Mouse (Mus musculus): Measurements from ENCODE around the gene Mrps14.

Gene Mrps14

GRCm38 (mm10) chr1:160227850-160228249, 32.8 kb downstream of the Mrps14 start:
- no peak for DNase-seq (ENCODE audit: low spot score)

DNA sequence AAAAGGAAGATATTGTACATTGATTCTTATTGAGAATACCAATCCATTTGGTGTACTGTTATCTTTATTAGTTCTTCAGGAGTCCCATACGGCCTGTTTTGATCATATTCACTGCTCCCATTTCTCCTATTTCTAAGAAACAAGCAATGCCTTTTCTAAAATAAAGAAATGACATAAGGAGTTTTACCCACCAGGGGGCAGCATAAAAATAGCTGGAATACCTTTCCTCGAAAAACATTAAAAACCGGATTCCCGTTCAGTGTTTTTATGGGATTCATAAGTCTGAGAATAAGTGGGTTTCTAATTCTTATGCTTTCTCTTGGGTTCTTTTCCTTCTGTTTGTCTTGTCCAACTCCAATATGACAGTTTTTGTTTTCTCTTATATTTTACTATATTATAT, 36.0 kb downstream of the Mrps14 start:
- DNase-seq (ENCODE audit: low spot score) = no peak

DNA sequence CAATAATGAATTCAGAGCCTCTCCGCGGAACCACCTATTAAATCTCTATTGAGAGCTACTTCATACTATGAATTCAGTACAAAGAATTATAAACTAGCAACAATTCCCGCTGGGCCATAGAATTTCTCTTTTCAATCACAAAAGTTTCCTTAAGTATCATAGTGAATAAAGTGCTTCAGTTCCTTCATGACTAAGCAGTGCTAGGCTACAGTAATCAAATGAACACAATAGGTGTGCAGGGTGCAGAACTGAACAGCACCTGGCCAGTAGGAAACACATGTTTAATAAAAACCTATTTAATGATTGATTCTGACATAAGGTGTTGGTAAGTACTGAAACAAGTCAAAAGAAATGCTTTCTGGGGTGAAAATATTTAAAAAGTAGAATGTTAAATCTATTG, 37.1 kb downstream of the Mrps14 start:
- no peak for DNase-seq (ENCODE audit: low spot score)

DNA sequence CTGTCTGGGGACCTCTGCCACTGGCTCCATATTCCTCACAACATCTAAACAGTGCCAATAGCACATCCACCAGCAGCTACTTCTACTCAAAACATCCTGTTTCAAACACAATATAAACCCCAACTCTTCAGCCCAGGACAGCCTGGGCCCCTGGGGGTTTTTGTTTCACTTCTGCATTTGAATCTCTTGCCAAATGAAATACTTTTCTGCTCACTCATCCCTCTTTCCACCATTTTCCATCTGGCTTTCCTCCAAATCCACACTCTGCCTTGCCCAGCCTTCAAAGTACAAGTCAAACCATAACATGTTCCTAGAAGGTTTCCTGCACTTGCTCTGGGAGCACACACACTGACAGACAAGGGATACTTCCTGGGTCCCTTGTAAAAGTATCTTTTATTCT, 38.9 kb downstream of the Mrps14 start:
- DNase-seq (ENCODE audit: low spot score) = no peak

GRCm38 (mm10) chr1:160237981-160238380, 43.0 kb downstream of the Mrps14 start:
- DNase-seq (ENCODE audit: low spot score) = no peak

DNA sequence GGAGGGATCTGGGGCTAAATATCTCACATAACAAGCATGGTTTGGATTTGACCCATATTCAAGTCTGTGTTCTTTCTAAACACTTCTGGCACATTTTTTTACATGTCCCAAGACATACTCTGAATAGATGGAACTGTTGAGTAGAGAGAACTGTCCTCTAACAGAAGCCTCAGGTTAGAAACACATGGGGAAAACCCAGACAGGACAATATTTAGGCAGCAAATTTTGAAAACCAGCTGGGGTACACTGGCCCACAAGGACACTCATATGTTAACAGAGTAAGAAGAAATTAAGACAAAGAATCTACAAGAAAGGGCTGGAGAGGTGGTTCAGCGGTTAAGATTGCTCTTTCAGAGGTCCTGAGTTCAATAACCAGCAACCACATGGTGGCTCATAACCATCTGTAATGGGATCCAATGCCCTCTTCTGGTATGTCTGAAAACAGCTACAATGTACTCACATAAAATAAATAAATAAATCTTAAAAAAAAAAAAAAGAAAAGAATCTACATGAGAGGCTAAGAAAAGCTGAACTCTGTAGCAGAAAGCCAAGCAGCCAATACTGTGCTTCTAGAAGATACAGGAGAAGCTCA, 43.9 kb downstream of the Mrps14 start:
- DNase-seq (ENCODE audit: low spot score) = no peak

DNA sequence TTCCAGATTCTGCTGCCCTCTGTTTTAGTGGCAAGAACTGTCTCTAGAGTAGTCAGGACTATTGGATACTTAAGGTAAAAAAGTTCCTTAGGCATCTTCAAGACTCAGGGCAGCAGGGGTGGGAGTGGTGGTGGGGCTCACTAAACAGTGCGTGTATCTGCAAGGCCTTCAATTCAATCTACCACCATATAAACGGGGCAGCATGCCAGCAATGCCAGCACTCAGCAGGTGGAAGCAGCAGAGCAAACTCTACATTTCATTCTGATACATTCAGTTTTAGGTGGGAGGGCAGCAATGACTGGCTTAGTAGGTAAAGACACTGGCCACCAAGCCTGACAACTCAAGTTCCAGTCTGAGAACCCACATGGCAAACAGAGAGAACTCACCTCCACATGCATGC, 45.1 kb downstream of the Mrps14 start:
- DNase-seq (ENCODE audit: low spot score) = no peak

DNA sequence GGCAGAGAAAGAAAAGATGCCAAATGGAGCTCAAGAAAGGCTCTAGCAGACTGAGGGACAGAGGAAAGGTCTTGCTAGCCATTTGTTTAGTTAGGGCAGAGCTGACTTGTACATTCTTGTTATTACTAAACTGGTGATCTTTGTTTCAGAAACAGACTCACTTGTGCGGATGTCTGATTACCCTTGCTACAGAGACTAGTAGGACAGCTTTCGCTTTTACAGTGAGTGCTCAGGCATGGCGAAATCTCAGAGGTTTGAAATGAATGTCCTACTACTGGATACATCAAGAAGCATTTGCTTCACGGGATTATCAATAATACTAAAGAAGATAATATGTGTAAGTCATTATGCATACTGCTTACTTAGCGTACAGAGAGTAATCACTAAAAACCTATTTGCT, 49.7 kb downstream of the Mrps14 start:
- DNase-seq (ENCODE audit: low spot score) = no peak

GRCm38 (mm10) chr1:160245954-160246353, 50.9 kb downstream of the Mrps14 start:
- no peak for DNase-seq (ENCODE audit: low spot score)

DNA sequence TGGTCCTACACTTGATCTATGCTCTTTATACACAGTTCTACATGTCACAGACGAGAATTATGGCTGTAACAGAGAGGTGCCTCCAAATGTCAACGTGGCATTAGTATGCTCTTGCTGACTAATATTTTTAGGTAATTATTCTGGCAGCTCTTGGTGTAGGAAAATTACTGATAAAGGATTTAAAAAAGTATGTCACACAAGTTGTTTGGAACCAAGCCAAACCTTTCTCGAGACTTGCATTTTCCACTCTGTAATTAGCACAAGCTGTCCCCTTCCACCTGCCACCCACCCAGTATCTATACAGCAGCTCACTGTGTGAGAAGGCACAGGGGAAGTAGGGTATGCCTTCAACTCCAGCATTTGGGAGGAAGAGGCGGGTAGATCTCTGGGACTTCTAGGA, 51.8 kb downstream of the Mrps14 start:
- no peak for DNase-seq (ENCODE audit: low spot score)

GRCm38 (mm10) chr1:160247473-160247872, 52.5 kb downstream of the Mrps14 start:
- no peak for DNase-seq (ENCODE audit: low spot score)

GRCm38 (mm10) chr1:160249786-160250185, 54.8 kb downstream of the Mrps14 start:
- DNase-seq (ENCODE audit: low spot score) = no peak

GRCm38 (mm10) chr1:160250782-160251181, 55.8 kb downstream of the Mrps14 start:
- no peak for DNase-seq (ENCODE audit: low spot score)

GRCm38 (mm10) chr1:160251388-160252007, 56.5 kb downstream of the Mrps14 start:
- DNase-seq (ENCODE audit: low spot score) = no peak
